Mouse (Mus musculus): ENCODE measurements at regions not wholly inside any gene's neighbourhood (a gene's known extent, or its start where the extent isn't known, plus 50 kb on each side); places are given as distances from the start of the nearest gene placed in this dataset.
A peak's percentile ranks its signal among the peaks of the same experiment; 100 is the strongest.

GRCm38 (mm10) chr1:137560389-137561268 is 600.4 kb upstream of the Nr5a2 start:
- no peak for DNase-seq

- DNase-seq: no peak
Measured at GRCm38 (mm10) chr1:137549659-137550058, 589.4 kb upstream of the Nr5a2 start.

- no peak for DNase-seq
Measured at GRCm38 (mm10) chr1:137545666-137546065, 585.4 kb upstream of the Nr5a2 start.

GRCm38 (mm10) chr1:137543828-137544227 is 583.6 kb upstream of the Nr5a2 start:
- no peak for DNase-seq

GRCm38 (mm10) chr1:137541453-137541852 is 581.2 kb upstream of the Nr5a2 start:
- DNase-seq: no peak

GRCm38 (mm10) chr1:137539424-137540116 is 579.3 kb upstream of the Nr5a2 start:
- no peak for DNase-seq

- no peak for DNase-seq
Measured at GRCm38 (mm10) chr1:137514750-137515149, 554.5 kb upstream of the Nr5a2 start.

- peak; percentile 42 for DNase-seq
Measured at GRCm38 (mm10) chr1:137503704-137504422, 543.6 kb upstream of the Nr5a2 start.

GRCm38 (mm10) chr1:137488226-137488625 is 528.0 kb upstream of the Nr5a2 start:
- peak; percentile 26 for DNase-seq

GRCm38 (mm10) chr1:137478459-137478858 is 518.2 kb upstream of the Nr5a2 start:
- no peak for DNase-seq

GRCm38 (mm10) chr1:137477239-137477638 is 517.0 kb upstream of the Nr5a2 start:
- DNase-seq: no peak

GRCm38 (mm10) chr1:137474858-137475257 is 514.6 kb upstream of the Nr5a2 start:
- no peak for DNase-seq

GRCm38 (mm10) chr1:137473800-137474685 is 513.8 kb upstream of the Nr5a2 start:
- no peak for DNase-seq

- no peak for DNase-seq
Measured at GRCm38 (mm10) chr1:137464971-137465370, 504.7 kb upstream of the Nr5a2 start.

- no peak for DNase-seq
Measured at GRCm38 (mm10) chr1:137461189-137461588, 500.9 kb upstream of the Nr5a2 start.

- DNase-seq: peak; percentile 11
Measured at GRCm38 (mm10) chr1:137453446-137454208, 493.4 kb upstream of the Nr5a2 start.

- DNase-seq: no peak
Measured at GRCm38 (mm10) chr1:137452749-137453148, 492.5 kb upstream of the Nr5a2 start.

GRCm38 (mm10) chr1:137446497-137446896 is 486.2 kb upstream of the Nr5a2 start:
- no peak for DNase-seq

- DNase-seq: no peak
Measured at GRCm38 (mm10) chr1:137428110-137428509, 467.9 kb upstream of the Nr5a2 start.

- no peak for DNase-seq
Measured at GRCm38 (mm10) chr1:137418388-137418787, 458.1 kb upstream of the Nr5a2 start.

- DNase-seq: no peak
Measured at GRCm38 (mm10) chr1:137396736-137397135, 436.5 kb upstream of the Nr5a2 start.

- no peak for DNase-seq
Measured at GRCm38 (mm10) chr1:137387509-137387908, 427.3 kb upstream of the Nr5a2 start.
